Mouse (Mus musculus) embryonic fibroblast, embryonic 13.5 days (primary cell): Measurements from ENCODE around the gene Trpv4.

Experiments
- CTCF ChIP-seq: IDR thresholded peaks from 2 replicates; pipeline ENCODE4 v1.5.1; 2011; ENCODE audit warnings: mild to moderate bottlenecking, control low read depth, low read length, moderate library complexity, borderline replicate concordance; ENCODE audit not compliant: insufficient read depth
- POLR2A ChIP-seq: IDR thresholded peaks from 2 replicates; pipeline ENCODE4 v1.6.1; 2011; ENCODE audit warnings: low read depth, mild to moderate bottlenecking, control low read depth, low read length, moderate library complexity

DNA sequence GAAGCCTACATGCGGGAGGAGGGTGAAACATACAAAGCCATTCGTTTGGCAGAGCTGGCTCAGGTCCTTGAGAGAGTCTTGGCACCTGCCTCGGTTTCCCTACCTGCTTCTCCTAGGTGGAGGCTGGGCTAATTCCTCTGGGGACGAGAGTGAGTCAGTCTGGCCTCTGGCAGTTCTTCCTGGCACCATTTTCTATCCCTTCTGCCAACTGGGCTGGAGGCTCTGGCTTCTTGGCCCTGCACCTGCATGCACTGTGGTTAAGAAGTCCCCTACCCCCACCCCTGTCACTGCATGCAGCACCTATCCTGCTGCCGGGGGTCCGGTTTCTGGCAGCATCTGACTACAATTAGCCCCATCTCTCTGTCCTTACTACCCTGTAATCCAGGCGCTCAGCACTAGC, 82.7 kb downstream of the Trpv4 start:
- TF ChIP-seq POLR2A (no peak), CTCF (no peak)
